Mouse (Mus musculus): ENCODE data around the gene Inhba. TPM values are rescaled to one million over a fixed set of nuclear protein-coding genes. Genes with fewer than 3 reads are reported as not detected.

Gene Inhba
- total RNA-seq, 2 experiments from 2014 or later = 4.1 to 4.5 TPM

GRCm38 (mm10) chr13:16022536-16022935 lies 10.9 kb downstream of the Inhba start:
- no peak for DNase-seq (ENCODE audit: low spot score in 2 of 2)

- no peak for DNase-seq (ENCODE audit: low spot score in 2 of 2)
Observed at GRCm38 (mm10) chr13:16023070-16024039, 11.7 kb downstream of the Inhba start.

GRCm38 (mm10) chr13:16030557-16031057 lies 19.0 kb downstream of the Inhba start:
- no peak for DNase-seq (ENCODE audit: low spot score in 2 of 2)

GRCm38 (mm10) chr13:16032425-16032824 lies 20.8 kb downstream of the Inhba start:
- DNase-seq (ENCODE audit: low spot score in 2 of 2) = no peak

GRCm38 (mm10) chr13:16032935-16033592 lies 21.4 kb downstream of the Inhba start:
- DNase-seq (ENCODE audit: low spot score in 2 of 2) = no peak

GRCm38 (mm10) chr13:16069079-16069478 lies 57.4 kb downstream of the Inhba start:
- no peak for DNase-seq (ENCODE audit: low spot score in 2 of 2)

GRCm38 (mm10) chr13:16077276-16077675 lies 65.6 kb downstream of the Inhba start:
- no peak for DNase-seq (ENCODE audit: low spot score in 2 of 2)

- DNase-seq (ENCODE audit: low spot score in 2 of 2) = no peak
Observed at GRCm38 (mm10) chr13:16078216-16078731, 66.6 kb downstream of the Inhba start.

- DNase-seq (ENCODE audit: low spot score in 2 of 2) = no peak
Observed at GRCm38 (mm10) chr13:16080205-16080604, 68.6 kb downstream of the Inhba start.

All from gastrocnemius, postnatal 4 days (tissue).